16 mouse cellular contexts compared by ENCODE assay signal in the genomic region with DNA sequence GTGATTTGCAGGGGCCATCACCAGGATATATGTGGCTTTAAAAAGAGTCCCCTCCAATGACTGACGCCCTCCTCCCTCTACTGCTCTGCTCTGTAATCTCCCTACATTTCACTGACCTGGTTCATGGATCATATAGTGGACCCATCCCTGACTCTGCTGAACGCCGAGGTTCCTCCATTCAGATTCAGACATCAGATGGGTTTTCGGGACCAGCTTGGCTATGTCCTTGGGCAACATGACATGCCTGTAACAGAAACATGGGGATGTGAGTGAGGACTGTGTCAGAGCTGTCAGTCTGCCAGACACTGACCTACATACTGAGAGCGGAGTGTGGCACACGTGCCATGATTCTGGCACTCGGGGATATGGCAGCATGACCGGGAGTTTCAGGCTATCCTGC. TPM values are rescaled to one million over a fixed set of nuclear protein-coding genes. Genes with fewer than 3 reads are reported as not detected.
A peak's percentile ranks its signal among the peaks of the same experiment; 100 is the strongest.
DNase-seq lines count a peak whose midpoint lies in the region; ATAC-seq and TF ChIP-seq lines count a peak whose summit lies in the region.
"Had no signal": no experiment of that assay in that cellular context is flagged by ENCODE, and none has a peak within 500 bp of the region (broad histone marks: within the 10 kb centered on the region; RNA-seq: fewer than 3 reads in every experiment).

No protein-coding gene starts in this region.

- no peak overlapping the region for H3K27ac ChIP-seq in heart, embryonic 12.5 days (ENCODE audit: poor library complexity, severe bottlenecking)
- no peak overlapping the region for H3K27ac ChIP-seq in midbrain, embryonic 10.5 days (replicated peaks)
- H3K27ac ChIP-seq in midbrain, embryonic 13.5 days, result no peak overlapping the region
- no peak overlapping the region for H3K27ac ChIP-seq in embryonic facial prominence, embryonic 13.5 days
- no peak overlapping the region for H3K27ac ChIP-seq in liver, embryonic 14.5 days

- DNase-seq in heart, adult 9 months (ENCODE audit: low spot score in 2 of 2), result no peak
- no peak for DNase-seq in midbrain, embryonic 10.5 days (ENCODE audit: low spot score)
- DNase-seq in liver, embryonic 14.5 days (ENCODE audit: low read depth in 3 of 3, low spot score in 3 of 3), result no peak
- no peak for DNase-seq in B cell, adult 2 months
- DNase-seq in frontal cortex, postnatal 36 days (ENCODE audit: low spot score in 2 of 2), result no peak
- DNase-seq: cerebellum, adult 11-12 months; kidney, adult 18-20 months; right cerebral cortex, postnatal 14 days had no signal

- H3K9me3 ChIP-seq in heart, embryonic 12.5 days (replicated peaks), result 0 out of 2 replicates have a peak, but pooled peaks cover 4% of the 10 kb centered on the region
- H3K9me3 ChIP-seq in midbrain, embryonic 10.5 days (replicated peaks), result no peaks in the 10 kb centered on the region
- H3K9me3 ChIP-seq in midbrain, embryonic 13.5 days, result no peaks in the 10 kb centered on the region
- no peaks in the 10 kb centered on the region for H3K9me3 ChIP-seq in embryonic facial prominence, embryonic 13.5 days
- no peaks in the 10 kb centered on the region for H3K9me3 ChIP-seq in liver, embryonic 14.5 days (ENCODE audit: control insufficient read depth, low read length)

- H3K36me3 ChIP-seq in heart, embryonic 12.5 days, result peaks cover 33% of the 10 kb centered on the region
- H3K36me3 ChIP-seq in midbrain, embryonic 10.5 days, result peaks cover 40% of the 10 kb centered on the region
- peaks cover 23% of the 10 kb centered on the region for H3K36me3 ChIP-seq in midbrain, embryonic 13.5 days
- peaks cover 26% of the 10 kb centered on the region for H3K36me3 ChIP-seq in embryonic facial prominence, embryonic 13.5 days
- peaks cover 28% of the 10 kb centered on the region for H3K36me3 ChIP-seq in liver, embryonic 14.5 days (replicated peaks; ENCODE audit: control insufficient read depth, insufficient read depth, low read depth)

- no peak for TF ChIP-seq CTCF in liver, embryonic 14.5 days (IDR thresholded peaks at IDR 0.05; ENCODE audit: low read depth)

- no peak for ATAC-seq in heart, embryonic 12.5 days (ENCODE audit: insufficient number of reproducible peaks, low FRiP score)
- ATAC-seq in midbrain, embryonic 13.5 days, result no peak
- no peak for ATAC-seq in embryonic facial prominence, embryonic 13.5 days (ENCODE audit: insufficient number of reproducible peaks, insufficient read depth, low FRiP score, low TSS enrichment, low read depth)
- no peak for ATAC-seq in liver, embryonic 14.5 days (ENCODE audit: insufficient read depth)
- ATAC-seq: CD4-positive, CD25-positive, alpha-beta regulatory T cell, adult 4 months; hindbrain, embryonic 16.5 days; Patski had no signal

- peaks cover 21% of the 10 kb centered on the region for H3K4me1 ChIP-seq in heart, embryonic 12.5 days (replicated peaks)
- peaks cover 40% of the 10 kb centered on the region for H3K4me1 ChIP-seq in midbrain, embryonic 10.5 days
- peaks cover 42% of the 10 kb centered on the region for H3K4me1 ChIP-seq in midbrain, embryonic 13.5 days (replicated peaks)
- H3K4me1 ChIP-seq in embryonic facial prominence, embryonic 13.5 days, result peaks cover 28% of the 10 kb centered on the region
- H3K4me1 ChIP-seq in liver, embryonic 14.5 days (replicated peaks; ENCODE audit: control insufficient read depth in 2 of 2, insufficient read depth in 2 of 2, low read length in 1 of 2), result peaks cover 22 to 28% of the 10 kb centered on the region in 2 experiments

- H3K4me3 ChIP-seq in heart, embryonic 12.5 days, result no peak overlapping the region
- H3K4me3 ChIP-seq in midbrain, embryonic 10.5 days, result peak overlapping the region; percentile 73
- H3K4me3 ChIP-seq in midbrain, embryonic 13.5 days (replicated peaks), result no peak overlapping the region
- H3K4me3 ChIP-seq in embryonic facial prominence, embryonic 13.5 days, result no peak overlapping the region
- no peak overlapping the region; a peak in 1 of 4 replicates for H3K4me3 ChIP-seq in liver, embryonic 14.5 days (ENCODE audit: insufficient read depth in 1 of 2, low read depth in 2 of 2, low read length in 2 of 2)

- no peak for TF ChIP-seq EP300 in liver, embryonic 14.5 days (IDR thresholded peaks at IDR 0.05; ENCODE audit: low read depth)

- 97% methylated on average over 8 of the region's 8 CpGs for WGBS in heart, embryonic 12.5 days
- 97% methylated on average over 8 of the region's 8 CpGs for WGBS in midbrain, embryonic 10.5 days
- 96% methylated on average over 8 of the region's 8 CpGs for WGBS in midbrain, embryonic 13.5 days
- 96% methylated on average over 8 of the region's 8 CpGs for WGBS in embryonic facial prominence, embryonic 13.5 days
- WGBS in liver, embryonic 14.5 days (ENCODE audit: insufficient replicate concordance), result 92% methylated on average over 8 of the region's 8 CpGs

- no peaks in the 10 kb centered on the region for H3K27me3 ChIP-seq in heart, embryonic 12.5 days (replicated peaks)
- no peaks in the 10 kb centered on the region for H3K27me3 ChIP-seq in midbrain, embryonic 10.5 days (ENCODE audit: low read depth, poor library complexity, severe bottlenecking)
- no peaks in the 10 kb centered on the region for H3K27me3 ChIP-seq in midbrain, embryonic 13.5 days
- no peaks in the 10 kb centered on the region for H3K27me3 ChIP-seq in embryonic facial prominence, embryonic 13.5 days
- no peaks in the 10 kb centered on the region for H3K27me3 ChIP-seq in liver, embryonic 14.5 days (ENCODE audit: control insufficient read depth, insufficient read depth, low read length)
- H3K27me3 ChIP-seq: Patski had no signal

- peak overlapping the region; percentile 50; the same call in 1 of the 2 replicates for H3K4me2 ChIP-seq in heart, embryonic 12.5 days
- H3K4me2 ChIP-seq in midbrain, embryonic 13.5 days (replicated peaks), result no peak overlapping the region
- H3K4me2 ChIP-seq in embryonic facial prominence, embryonic 13.5 days, result peak overlapping the region; percentile 89; the same call in 1 of the 2 replicates
- peak overlapping the region; percentile 71 for H3K4me2 ChIP-seq in liver, embryonic 14.5 days (ENCODE audit: low read depth)

- H3K9ac ChIP-seq in heart, embryonic 12.5 days, result no peak overlapping the region; the same call in 1 of the 2 replicates
- no peak overlapping the region for H3K9ac ChIP-seq in midbrain, embryonic 13.5 days (replicated peaks)
- no peak overlapping the region for H3K9ac ChIP-seq in embryonic facial prominence, embryonic 13.5 days
- H3K9ac ChIP-seq in liver, embryonic 14.5 days (replicated peaks), result no peak overlapping the region

RNA-seq across cellular contexts. Expression of a gene that starts 2.0 kb away (rescaled TPM):
- polyA plus RNA-seq in heart, embryonic 12.5 days (2016; fragmentation: Nextera tagmentation; extraction: Ambion mirVana), result 355 and 356 TPM in 2 replicates
- polyA plus RNA-seq in midbrain, embryonic 10.5 days (2016; fragmentation: Nextera tagmentation; extraction: Ambion mirVana), result 540 and 645 TPM in 2 replicates
- 176 and 177 TPM in 2 replicates for polyA plus RNA-seq in midbrain, embryonic 13.5 days (2015; fragmentation: Nextera tagmentation; extraction: Ambion mirVana)
- 513 and 525 TPM in 2 replicates for polyA plus RNA-seq in embryonic facial prominence, embryonic 13.5 days (2015; fragmentation: Nextera tagmentation; extraction: Ambion mirVana)
- polyA plus RNA-seq in liver, embryonic 14.5 days (2012; rRNA removed), result 133 and 172 TPM in 2 replicates
- polyA plus RNA-seq in liver, embryonic 14.5 days (2014; fragmentation: Nextera tagmentation; extraction: Ambion mirVana), result 288 and 295 TPM in 2 replicates

RNA-seq across cellular contexts. Expression of a gene that starts 2.1 kb away (rescaled TPM):
- polyA plus RNA-seq in heart, embryonic 12.5 days (2016; fragmentation: Nextera tagmentation; extraction: Ambion mirVana), result 76.2 and 78.1 TPM in 2 replicates
- polyA plus RNA-seq in midbrain, embryonic 10.5 days (2016; fragmentation: Nextera tagmentation; extraction: Ambion mirVana), result 51.8 TPM in 2 replicates
- 17.3 and 17.8 TPM in 2 replicates for polyA plus RNA-seq in midbrain, embryonic 13.5 days (2015; fragmentation: Nextera tagmentation; extraction: Ambion mirVana)
- polyA plus RNA-seq in embryonic facial prominence, embryonic 13.5 days (2015; fragmentation: Nextera tagmentation; extraction: Ambion mirVana), result 91.4 and 93.3 TPM in 2 replicates
- polyA plus RNA-seq in liver, embryonic 14.5 days (2012; rRNA removed), result 36.9 and 38.8 TPM in 2 replicates
- 27.5 and 30.6 TPM in 2 replicates for polyA plus RNA-seq in liver, embryonic 14.5 days (2014; fragmentation: Nextera tagmentation; extraction: Ambion mirVana)

RNA-seq across cellular contexts. Expression of a gene that starts 4.5 kb away (rescaled TPM):
- 31.7 and 32.5 TPM in 2 replicates for polyA plus RNA-seq in heart, embryonic 12.5 days (2016; fragmentation: Nextera tagmentation; extraction: Ambion mirVana)
- polyA plus RNA-seq in midbrain, embryonic 10.5 days (2016; fragmentation: Nextera tagmentation; extraction: Ambion mirVana), result 27.9 and 34.2 TPM in 2 replicates
- polyA plus RNA-seq in midbrain, embryonic 13.5 days (2015; fragmentation: Nextera tagmentation; extraction: Ambion mirVana), result 37.2 and 37.8 TPM in 2 replicates
- 29.4 and 29.5 TPM in 2 replicates for polyA plus RNA-seq in embryonic facial prominence, embryonic 13.5 days (2015; fragmentation: Nextera tagmentation; extraction: Ambion mirVana)
- 8.7 and 9.2 TPM in 2 replicates for polyA plus RNA-seq in liver, embryonic 14.5 days (2012; rRNA removed)
- polyA plus RNA-seq in liver, embryonic 14.5 days (2014; fragmentation: Nextera tagmentation; extraction: Ambion mirVana), result 13.0 and 13.2 TPM in 2 replicates

RNA-seq across cellular contexts. Expression of a gene that starts 13.6 kb away (rescaled TPM):
- polyA plus RNA-seq in heart, embryonic 12.5 days (2016; fragmentation: Nextera tagmentation; extraction: Ambion mirVana), result 0.54 TPM in 1 of 2 replicates, not detected in the other
- 0.68 and 1.2 TPM in 2 replicates for polyA plus RNA-seq in midbrain, embryonic 10.5 days (2016; fragmentation: Nextera tagmentation; extraction: Ambion mirVana)
- polyA plus RNA-seq in midbrain, embryonic 13.5 days (2015; fragmentation: Nextera tagmentation; extraction: Ambion mirVana), result 1.5 TPM in 1 of 2 replicates, not detected in the other
- polyA plus RNA-seq in embryonic facial prominence, embryonic 13.5 days (2015; fragmentation: Nextera tagmentation; extraction: Ambion mirVana), result not detected in 2 replicates
- 0.75 and 0.76 TPM in 2 replicates for polyA plus RNA-seq in liver, embryonic 14.5 days (2012; rRNA removed)
- not detected in 2 replicates for polyA plus RNA-seq in liver, embryonic 14.5 days (2014; fragmentation: Nextera tagmentation; extraction: Ambion mirVana)
- polyA plus RNA-seq: heart, embryonic 14.5 days; hindbrain, embryonic 16.5 days; liver, adult 2 months; Patski had no signal

RNA-seq across cellular contexts. Expression of a gene that starts 13.9 kb away (rescaled TPM):
- polyA plus RNA-seq in heart, embryonic 12.5 days (2016; fragmentation: Nextera tagmentation; extraction: Ambion mirVana), result 36.1 and 37.5 TPM in 2 replicates
- polyA plus RNA-seq in midbrain, embryonic 10.5 days (2016; fragmentation: Nextera tagmentation; extraction: Ambion mirVana), result 41.9 and 43.3 TPM in 2 replicates
- 37.4 and 43.4 TPM in 2 replicates for polyA plus RNA-seq in midbrain, embryonic 13.5 days (2015; fragmentation: Nextera tagmentation; extraction: Ambion mirVana)
- polyA plus RNA-seq in embryonic facial prominence, embryonic 13.5 days (2015; fragmentation: Nextera tagmentation; extraction: Ambion mirVana), result 47.8 and 50.5 TPM in 2 replicates
- polyA plus RNA-seq in liver, embryonic 14.5 days (2012; rRNA removed), result 12.9 and 15.2 TPM in 2 replicates
- 8.4 and 10.7 TPM in 2 replicates for polyA plus RNA-seq in liver, embryonic 14.5 days (2014; fragmentation: Nextera tagmentation; extraction: Ambion mirVana)
